Mouse (Mus musculus): ENCODE measurements around the gene Gm16253.
"Not testable (repeated sequence)": the region's sequence is repeated elsewhere in the genome, so short reads cannot be mapped to it uniquely, and the experiment has no call there.

Gm16253 gene

GRCm38 (mm10) chr3:96600639-96601250 is 24.0 kb downstream of the Gm16253 start, which contains the start of gene Lix1l:
Lix1l (plus strand) TSS chr3:96601149.
- peak; percentile 95 for DNase-seq

- peak; percentile 81 for DNase-seq
Measured at GRCm38 (mm10) chr3:96601251-96601787, 24.5 kb downstream of the Gm16253 start.

DNA sequence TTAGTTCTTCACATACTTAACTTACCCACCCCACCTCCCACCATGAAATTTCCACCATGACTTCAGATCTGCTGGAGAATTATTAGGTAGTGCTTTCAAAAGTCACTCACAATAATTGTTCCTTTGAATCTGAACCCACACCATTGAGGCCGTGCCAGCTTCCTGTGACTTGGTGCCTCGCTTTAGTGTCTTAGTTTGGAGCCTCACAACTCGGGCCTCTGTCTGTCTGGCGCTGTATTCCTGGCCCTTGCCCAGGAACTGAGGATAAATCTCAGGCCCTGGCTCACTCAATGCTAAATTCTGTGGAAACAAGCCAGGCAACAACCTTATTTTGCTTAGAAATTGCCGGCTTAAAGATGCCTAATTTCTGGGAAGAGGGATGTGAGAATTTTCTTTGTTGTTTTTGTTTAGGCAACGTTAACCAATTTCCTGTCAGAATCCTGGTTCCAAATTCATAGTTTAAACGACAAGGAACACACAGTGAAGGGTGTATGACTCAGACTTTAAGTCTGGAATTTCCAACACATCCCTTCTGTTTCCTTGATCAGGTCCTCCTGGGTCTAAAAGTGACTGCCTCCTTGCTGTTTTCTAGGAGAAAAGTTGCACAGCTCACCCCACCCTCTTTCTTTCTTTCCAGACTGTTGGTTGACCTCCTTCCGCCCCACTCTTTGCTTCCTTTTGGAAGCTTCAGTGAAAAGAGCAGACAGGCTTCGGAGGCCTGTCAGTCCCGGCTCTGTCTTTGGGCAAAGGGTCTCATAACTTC is 25.3 kb downstream of the Gm16253 start:
- peak; percentile 64 for DNase-seq

GRCm38 (mm10) chr3:96602704-96603084 is 25.9 kb downstream of the Gm16253 start:
- no peak for DNase-seq

DNA sequence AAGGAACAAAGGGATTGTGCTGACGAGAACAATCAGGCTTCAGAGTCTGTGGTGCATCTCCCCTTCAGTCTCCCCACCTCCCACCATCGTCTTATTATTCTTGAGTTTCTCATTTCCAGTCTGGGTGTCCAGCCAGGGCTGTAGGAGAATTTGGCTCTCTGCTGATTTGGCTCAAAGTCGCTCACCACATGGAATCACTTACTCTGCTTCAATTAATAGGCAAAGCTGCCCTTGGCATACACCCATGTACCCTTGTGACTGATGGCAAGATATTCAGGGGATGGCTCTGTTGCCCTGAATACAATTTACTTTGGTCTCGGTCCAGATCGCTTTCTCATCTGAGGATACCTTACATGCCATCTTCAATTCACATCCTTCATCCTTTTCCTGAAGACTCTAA is 26.5 kb downstream of the Gm16253 start:
- peak; percentile 80 for DNase-seq

- DNase-seq: not testable (repeated sequence)
Measured at GRCm38 (mm10) chr3:96606007-96606406, 29.2 kb downstream of the Gm16253 start.

GRCm38 (mm10) chr3:96606618-96607017 is 29.8 kb downstream of the Gm16253 start:
- no peak for DNase-seq

- no peak for DNase-seq
Measured at GRCm38 (mm10) chr3:96617941-96618340, 41.2 kb downstream of the Gm16253 start.

GRCm38 (mm10) chr3:96623201-96623600 is 46.4 kb downstream of the Gm16253 start:
- DNase-seq: no peak

GRCm38 (mm10) chr3:96629729-96630600 is 53.2 kb downstream of the Gm16253 start, which contains the start of gene Rbm8a:
Rbm8a (plus strand) TSS chr3:96629933.
- DNase-seq: peak; percentile 97
